Mouse (Mus musculus) 3T3-L1 (cell line): Measurements from ENCODE around the gene Gse1.

Source experiments
- DNase-seq: peaks from one replicate; pipeline ENCODE4 v3.0.0-alpha.2; 2015; ENCODE audit warnings: low read depth, low spot score

The Gse1 gene

GRCm38 (mm10) chr8:120276051-120276890 lies 48.0 kb downstream of the Gse1 start:
- DNase-seq: peak; percentile 96

DNA sequence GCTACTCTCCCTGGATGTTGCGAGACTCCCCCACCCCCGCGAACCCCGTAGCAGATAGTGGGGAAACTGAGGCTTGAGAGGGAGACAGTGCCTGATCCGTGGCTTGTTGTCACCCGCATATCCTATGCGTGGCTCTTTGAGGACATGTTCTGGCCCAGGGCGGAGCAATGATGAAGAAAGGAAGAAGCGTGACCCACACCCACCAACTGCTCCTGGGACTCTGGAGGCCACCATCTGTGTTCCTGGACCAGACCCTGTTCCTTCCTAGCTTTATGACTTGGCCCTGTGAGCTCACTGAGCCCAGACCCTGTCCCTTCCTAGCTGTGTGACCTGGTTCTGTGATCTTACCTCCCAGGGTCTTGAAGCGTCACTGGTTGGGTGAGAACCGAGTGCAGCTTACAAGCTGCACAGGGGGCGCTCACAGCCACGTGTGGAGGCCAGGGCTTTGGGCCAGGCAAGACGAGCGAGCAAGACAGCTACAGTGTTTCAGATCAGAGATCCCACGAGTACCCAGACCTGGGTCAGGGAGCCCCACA lies 48.7 kb downstream of the Gse1 start:
- peak; percentile 75 for DNase-seq

GRCm38 (mm10) chr8:120278009-120278408 lies 49.8 kb downstream of the Gse1 start:
- DNase-seq: no peak

DNA sequence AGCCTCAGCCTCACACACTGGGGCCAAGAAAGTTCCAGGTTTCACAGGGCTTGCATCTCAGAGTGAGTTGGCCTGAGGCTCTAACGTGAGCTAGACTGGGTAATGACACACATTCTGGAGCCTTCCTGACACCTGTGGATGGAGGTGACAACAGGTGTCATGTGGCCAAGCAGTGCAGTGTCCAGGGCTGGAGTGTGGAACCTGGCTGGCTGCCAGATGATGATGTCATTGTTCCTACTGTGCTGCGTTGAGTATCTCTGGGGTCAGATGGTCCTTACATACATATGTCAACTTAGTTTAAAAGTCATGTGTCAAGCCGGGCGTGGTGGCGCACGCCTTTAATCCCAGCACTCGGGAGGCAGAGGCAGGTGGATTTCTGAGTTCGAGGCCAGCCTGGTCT lies 51.2 kb downstream of the Gse1 start:
- DNase-seq: no peak

DNA sequence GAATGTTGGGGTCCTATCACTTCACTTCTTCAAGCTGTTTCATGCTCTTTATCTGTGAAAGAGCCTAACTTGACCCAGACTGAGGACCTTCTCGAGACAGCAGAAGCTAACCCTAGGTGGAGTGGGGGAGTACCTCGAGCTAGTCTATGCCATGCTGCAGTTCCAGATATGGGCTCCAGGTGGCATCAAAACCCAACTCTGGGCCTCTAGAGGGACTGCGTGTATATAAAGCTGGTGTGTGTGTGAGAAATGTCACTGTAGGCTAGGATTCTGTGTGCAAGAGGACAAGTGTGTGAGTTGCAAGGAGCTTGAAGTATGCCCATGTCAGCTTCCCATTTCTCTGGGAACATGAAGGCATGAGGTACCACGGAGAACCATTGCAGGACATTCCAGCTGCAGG lies 53.2 kb downstream of the Gse1 start:
- DNase-seq: peak; percentile 91

DNA sequence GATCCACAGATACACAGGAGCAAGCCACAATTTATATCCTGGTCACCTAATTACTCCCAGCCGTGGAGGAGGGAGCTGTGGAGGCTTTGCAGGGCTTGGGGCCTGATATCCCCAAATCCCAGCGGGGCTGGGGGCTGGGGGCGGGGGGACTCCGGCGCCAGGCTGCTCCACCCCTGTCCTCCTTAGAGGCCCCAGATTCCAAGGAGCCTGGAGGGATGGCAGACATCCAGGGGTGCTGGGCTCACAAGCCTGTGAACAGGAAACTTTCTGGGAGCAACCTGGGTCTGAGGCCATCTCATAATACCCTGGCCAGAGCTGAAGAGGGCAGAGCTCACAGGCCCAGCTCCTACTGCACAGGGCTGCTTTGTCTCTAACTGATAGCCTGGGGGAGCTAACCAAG lies 54.2 kb downstream of the Gse1 start:
- DNase-seq: peak; percentile 83

DNA sequence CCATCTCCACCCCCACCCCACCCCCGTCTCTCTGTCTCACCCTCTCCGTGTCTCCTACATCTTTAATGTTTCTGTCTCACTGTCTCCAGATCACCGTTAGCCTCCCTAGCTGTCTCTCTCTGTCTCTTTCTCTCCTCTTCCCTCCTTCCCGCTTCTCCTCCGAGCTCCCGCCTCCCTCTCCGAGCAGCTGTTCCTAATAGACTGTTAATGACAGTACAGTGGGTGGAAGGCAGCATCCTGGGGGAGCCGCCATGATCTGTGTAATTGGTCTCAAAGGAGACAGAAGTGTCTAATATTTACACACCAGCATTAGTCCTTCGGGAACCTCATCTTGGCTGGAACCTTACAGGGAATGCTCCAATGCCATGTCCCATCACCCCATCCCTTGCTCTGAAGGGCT lies 56.0 kb downstream of the Gse1 start:
- no peak for DNase-seq

- peak; percentile 48 for DNase-seq
Measured at GRCm38 (mm10) chr8:120285033-120285432, 56.8 kb downstream of the Gse1 start.

DNA sequence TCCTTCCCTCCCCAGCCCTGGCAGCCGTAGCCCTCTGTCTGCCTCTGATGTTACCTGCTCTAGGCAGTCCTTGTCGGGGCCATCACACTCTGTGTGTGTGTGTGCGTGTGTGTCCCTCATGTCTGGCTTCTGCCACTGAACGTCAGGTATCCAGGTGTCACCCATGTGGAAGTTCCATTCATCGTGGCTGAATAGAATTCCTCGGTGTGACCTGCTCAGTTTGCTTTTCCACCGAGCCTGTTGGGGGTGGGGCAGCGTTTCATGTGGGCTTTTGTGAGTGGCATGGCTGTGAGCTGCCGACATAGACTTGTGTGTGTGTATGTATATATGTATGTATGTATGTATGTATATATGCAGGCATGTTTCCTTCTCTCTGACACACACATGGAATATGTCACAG lies 57.6 kb downstream of the Gse1 start:
- no peak for DNase-seq

GRCm38 (mm10) chr8:120288122-120288908 lies 60.1 kb downstream of the Gse1 start:
- peak; percentile 72 for DNase-seq

- peak; percentile 49 for DNase-seq
Measured at GRCm38 (mm10) chr8:120289191-120289590, 60.9 kb downstream of the Gse1 start.

DNA sequence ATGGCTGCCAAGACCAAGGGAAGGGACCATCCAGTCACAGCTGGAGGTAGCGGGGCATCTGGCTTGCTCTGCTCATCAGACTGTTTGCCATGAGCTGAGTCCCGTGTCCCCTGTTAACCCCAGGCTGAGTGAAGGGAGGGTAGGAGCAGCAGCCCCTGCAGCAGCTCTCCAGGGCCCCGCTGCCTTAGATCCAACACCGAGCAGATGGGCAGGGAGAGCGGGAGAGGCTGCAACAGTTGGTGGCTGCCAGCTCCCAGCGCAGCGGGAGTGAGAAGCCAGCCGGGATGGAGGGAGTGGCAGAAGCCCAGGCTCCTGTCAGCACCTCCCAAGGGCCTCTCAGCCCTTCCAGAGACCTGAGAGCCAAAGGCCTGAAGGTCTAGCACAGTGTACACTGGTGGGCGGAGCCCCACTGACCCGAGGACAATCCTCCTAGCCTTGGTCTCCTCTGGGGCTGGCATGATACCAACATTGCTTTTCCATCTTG lies 61.5 kb downstream of the Gse1 start:
- peak; percentile 84 for DNase-seq

GRCm38 (mm10) chr8:120290614-120291013 lies 62.4 kb downstream of the Gse1 start:
- no peak for DNase-seq

GRCm38 (mm10) chr8:120291650-120292049 lies 63.4 kb downstream of the Gse1 start:
- DNase-seq: no peak

DNA sequence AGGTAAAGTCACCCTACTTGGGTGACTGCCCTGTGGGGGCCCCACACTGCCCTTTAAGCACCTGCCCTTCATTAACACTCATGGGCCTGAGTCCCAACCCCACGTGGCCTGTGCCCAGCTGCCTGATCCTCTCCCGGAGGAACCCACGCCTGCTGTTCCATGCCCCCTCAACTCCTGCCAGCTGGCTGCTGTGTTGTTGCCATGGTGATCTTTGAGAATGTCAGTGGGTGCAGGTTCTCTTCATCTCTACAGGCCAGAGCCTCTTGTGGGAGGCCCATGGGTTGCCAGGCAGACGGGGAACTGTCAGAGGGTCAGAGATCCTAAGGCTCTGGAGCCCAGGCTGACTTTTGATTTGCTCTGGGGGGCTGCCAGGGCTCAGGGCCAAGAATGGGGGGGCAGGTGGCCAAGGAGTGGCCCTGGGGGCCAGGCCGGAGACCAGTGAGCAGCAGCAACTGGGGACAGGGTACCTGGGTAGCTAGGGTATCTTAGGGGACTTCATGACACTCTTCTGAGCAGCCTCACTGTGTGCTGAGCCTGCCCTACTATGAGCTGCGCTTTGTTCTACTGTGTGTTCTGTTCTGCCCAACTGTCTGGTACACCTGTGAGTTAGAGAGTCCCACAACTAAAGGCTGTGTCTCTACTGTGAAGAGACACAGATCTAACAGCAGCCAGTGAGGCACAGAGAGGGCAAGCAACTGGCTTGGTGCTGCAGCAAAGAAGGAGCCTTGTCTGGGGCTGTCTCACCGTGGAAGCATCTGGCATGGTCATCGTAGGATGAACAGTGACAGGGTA lies 64.3 kb downstream of the Gse1 start:
- DNase-seq: no peak

- no peak for DNase-seq
Measured at GRCm38 (mm10) chr8:120293421-120294357, 65.4 kb downstream of the Gse1 start.

- no peak for DNase-seq
Measured at GRCm38 (mm10) chr8:120294982-120295870, 67.0 kb downstream of the Gse1 start.

DNA sequence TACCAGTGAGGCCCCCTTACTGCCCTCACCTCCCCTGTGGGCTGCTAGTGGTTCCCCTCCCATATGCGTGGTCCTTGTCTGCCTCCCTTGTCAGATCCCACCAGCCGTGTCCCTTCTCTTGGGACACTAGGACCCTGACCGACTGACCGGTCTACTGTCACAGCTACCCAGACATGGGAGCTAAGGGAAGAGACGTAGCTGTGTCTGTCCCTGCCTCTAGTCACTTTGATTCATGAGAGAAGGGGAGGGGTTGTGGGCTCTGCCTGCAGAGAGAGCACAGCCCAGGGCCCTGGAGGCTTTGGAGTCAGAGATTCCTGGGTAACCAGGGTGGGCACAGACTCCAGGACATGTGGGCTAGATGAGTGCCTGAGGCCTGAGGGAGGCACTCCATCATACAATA lies 68.7 kb downstream of the Gse1 start:
- no peak for DNase-seq
